Mouse (Mus musculus) heart, postnatal 10 days (tissue): ENCODE measurements around the gene Bptf. TPM values are rescaled to one million over a fixed set of nuclear protein-coding genes. Genes with fewer than 3 reads are reported as not detected.
A peak's percentile ranks its signal among the peaks of the same experiment; 100 is the strongest.
"Not testable (repeated sequence)": the region's sequence is repeated elsewhere in the genome, so short reads cannot be mapped to it uniquely, and the experiment has no call there.

Experiments
- DNase-seq, 2 experiments: peaks; one replicate each; pipeline ENCODE4 v3.0.0; 2021
- intact Hi-C: fragments of 180-260 bp; cut with DNase I; formaldehyde crosslinking; loops from one replicate; pipeline ENCODE4 v1.15.1; 2025
- total RNA-seq, 2 experiments: library from RNA; stranded (reverse); gene quantifications; 2 replicates each; pipeline ENCODE4 v1.2.3; 2021

Bptf gene
- total RNA-seq: 10 to 100 TPM; 35.5 to 40.9 TPM

- intact Hi-C loops: loop anchor here (5.0 kb wide), 1 partner anchor 135 kb away; the partner anchor contains the start of gene Kpna2
- DNase-seq: peak; percentile 92 to 93
Observed at GRCm38 (mm10) chr11:107131749-107132421, at the start of gene Bptf. Gene Bptf (minus strand): TSS chr11:107132127.

- DNase-seq: no peak
- intact Hi-C loops: no loop called here
Observed at GRCm38 (mm10) chr11:107161215-107161614, 29.3 kb upstream of the Bptf start.

DNA sequence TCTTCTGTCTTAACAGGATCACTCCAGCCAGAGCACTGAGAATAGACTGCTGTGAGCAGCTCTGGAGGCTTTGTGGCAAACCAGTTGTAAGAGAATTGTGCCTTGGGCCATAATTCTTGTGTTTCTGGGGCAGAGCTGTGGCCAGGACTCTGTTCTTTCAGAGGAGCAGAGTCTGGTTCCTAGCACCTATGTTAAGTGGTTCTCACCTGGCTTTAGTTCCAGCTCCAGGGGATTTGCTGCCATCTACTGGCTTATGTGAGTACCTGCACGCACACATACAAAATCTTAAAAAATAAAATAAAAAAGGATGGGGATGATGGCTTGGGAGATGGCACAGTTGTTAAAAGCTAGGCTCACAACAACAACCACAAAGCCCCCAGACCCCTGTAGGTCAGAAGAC, 27.1 kb upstream of the Bptf start:
- intact Hi-C loops: loop anchor here (5.0 kb wide), 1 partner anchor 97 kb away; no protein-coding TSS in a partner anchor
- DNase-seq: peak in 1 of 2 experiments; percentile 21

DNA sequence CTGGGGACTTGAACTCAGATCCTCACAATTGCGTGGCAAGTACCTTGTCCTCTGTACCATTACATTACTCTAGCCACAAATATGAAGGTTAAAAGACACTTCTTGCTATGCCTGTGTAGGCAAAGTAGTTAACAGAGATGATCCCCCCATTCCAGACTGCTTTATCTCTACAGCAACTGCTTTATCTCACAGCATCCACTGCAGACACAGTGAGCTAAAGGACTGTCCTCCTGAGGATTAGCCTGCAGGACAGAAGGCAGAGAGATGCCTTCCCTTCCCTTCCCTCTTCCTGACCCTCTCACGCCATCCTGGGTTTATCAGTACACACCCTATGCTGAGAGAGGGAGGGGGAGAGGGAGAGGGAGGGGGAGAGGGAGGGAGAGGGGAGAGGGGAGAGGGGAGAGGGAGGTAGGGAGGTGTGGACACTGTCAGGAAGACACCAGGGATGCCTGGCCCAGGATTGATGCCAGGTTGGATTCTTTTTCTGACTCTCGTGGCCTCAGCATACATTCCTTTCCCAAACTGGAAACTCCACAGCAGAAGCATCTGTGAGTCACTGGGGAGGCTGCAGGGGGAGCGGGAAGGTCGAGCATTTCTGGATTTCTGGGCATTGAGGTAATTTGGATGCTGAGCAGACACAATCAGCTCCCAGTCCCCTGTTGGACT, 25.2 kb upstream of the Bptf start:
- intact Hi-C loops: loop anchor here (5.0 kb wide), 1 partner anchor 95 kb away; no protein-coding TSS in a partner anchor
- peak; percentile 44 to 47 for DNase-seq

DNA sequence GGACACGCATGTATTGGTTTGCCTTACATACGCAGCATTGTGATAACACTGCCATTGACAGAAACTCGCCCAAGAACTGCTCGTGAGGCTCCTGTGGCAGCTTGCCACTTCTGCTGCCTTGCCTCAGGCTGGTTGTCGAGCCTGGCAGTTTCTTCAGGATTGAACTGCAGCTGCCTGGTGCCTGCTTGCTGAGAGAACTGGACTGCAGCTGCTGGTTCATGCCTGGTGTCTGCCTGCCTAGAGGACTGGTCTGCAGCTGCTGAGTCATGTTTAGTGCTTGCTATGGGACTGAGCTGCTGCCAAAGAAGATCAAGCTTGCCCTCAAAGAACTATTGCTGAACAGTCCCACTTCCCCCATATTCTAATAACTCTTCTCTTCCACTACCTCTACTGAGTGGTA, 23.4 kb upstream of the Bptf start:
- DNase-seq: no peak
- intact Hi-C loops: loop anchor here (5.0 kb wide), 1 partner anchor 93 kb away; no protein-coding TSS in a partner anchor

GRCm38 (mm10) chr11:107154431-107154830, 22.5 kb upstream of the Bptf start:
- no peak for DNase-seq
- intact Hi-C loops: no loop called here

DNA sequence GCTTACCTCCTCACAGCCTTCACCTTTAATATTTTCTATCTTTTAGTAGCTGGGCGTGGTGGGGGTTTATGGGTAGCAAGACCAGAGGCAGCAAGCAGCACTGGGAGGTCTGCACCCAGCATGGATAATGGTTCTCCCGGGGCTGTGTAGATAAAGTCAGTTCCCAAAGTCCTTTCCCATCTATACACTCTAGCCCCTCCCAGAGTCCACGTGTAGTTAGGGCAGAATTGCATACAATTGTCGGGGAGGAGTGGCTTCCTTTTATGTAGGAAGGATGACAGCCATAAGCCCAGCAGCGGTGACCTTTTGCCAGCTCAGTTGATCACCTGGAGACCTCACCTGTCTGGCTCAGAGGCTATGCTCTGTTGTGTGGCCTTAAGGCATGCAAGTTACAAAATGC, 21.7 kb upstream of the Bptf start:
- intact Hi-C loops: no loop called here
- DNase-seq: no peak

DNA sequence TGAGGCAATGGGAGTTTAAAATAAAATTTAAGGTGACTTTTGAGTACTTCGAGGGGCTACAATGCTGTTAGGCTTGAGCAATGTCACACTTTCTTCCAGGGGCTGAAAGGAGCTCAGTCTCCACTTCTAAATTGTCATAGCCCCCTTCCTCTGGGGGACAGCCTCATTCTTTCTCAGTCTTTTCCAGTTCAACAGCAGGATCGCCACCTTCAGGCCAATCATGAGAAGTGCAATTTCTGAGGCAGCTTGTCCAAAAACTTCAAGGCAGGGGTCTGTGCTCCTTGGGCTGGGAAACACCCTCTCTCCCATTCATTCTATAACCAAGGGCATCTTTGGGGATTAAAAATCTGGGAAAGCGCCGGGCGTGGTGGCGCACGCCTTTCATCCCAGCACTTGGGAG, 19.9 kb upstream of the Bptf start:
- intact Hi-C loops: no loop called here

GRCm38 (mm10) chr11:107143956-107144355, 12.0 kb upstream of the Bptf start:
- intact Hi-C loops: not testable (repeated sequence)

More for the DNA sequence above, 19.9 kb upstream of the Bptf start:
- peak in 1 of 2 experiments; percentile 31 for DNase-seq

GRCm38 (mm10) chr11:107142382-107142781, 10.5 kb upstream of the Bptf start:
- intact Hi-C loops: no loop called here
- DNase-seq: no peak

More at GRCm38 (mm10) chr11:107143956-107144355, 12.0 kb upstream of the Bptf start:
- DNase-seq: not testable (repeated sequence)

DNA sequence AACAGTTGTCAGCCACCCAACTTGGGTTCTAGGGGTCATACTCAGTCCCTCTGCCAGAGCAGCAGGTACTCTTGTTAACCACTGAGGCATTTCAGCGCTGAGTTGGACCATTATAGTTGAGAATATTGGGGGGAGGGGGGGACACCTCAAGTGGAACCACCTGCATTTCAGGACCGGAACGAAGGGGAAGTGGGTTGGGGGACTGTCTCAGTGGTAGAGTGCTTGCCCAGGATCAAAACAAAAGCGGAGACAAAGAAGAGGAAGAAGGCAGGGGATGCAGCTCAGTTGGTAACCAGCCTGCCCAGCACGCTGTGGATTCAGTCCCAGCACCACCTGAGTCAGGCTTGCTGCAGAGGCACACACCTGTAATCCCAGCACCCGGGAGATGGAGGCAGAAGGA, 8.8 kb upstream of the Bptf start:
- no peak for DNase-seq
- intact Hi-C loops: no loop called here

DNA sequence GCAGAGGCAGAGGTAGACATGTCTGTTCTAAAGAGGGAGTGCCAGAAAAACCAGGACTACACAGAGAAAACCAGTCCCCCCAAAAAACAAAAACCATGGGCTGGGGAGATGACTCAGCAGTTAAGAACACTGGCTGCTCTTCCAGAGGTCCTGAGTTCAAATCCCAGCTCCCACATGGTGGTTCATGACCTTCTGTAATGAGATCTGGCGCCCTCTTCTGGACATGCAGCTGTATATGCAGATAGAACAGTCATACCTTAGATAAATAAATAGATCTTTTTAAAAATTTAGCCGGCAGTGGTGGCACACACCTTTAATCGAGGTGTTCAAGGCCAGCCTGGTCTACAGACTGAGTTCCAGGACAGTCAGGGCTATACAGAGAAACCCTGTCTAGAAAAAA, 6.7 kb upstream of the Bptf start:
- intact Hi-C loops: no loop called here
- DNase-seq: peak in 1 of 2 experiments; percentile 36

GRCm38 (mm10) chr11:107137593-107137992, 5.7 kb upstream of the Bptf start:
- DNase-seq: no peak
- intact Hi-C loops: no loop called here

DNA sequence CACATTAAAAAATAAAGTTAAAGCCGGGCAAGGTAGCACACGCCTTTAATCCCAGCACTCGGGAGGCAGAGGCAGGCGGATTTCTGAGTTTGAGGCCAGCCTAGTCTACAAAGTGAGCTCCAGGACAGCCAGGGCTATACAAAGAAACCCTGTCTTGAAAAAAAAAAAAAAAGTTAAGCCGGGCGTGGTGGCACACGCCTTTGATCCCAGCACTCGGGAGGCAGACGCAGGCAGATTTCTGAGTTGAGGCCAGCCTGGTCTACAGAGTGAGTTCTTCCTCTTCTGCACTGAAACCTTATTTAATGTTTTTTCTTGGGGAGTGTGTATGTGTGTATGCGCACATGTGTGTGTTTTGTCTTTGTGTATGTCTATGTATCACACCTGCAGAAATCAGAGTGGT, 4.5 kb upstream of the Bptf start:
- DNase-seq, intact Hi-C loops: not testable (repeated sequence)

DNA sequence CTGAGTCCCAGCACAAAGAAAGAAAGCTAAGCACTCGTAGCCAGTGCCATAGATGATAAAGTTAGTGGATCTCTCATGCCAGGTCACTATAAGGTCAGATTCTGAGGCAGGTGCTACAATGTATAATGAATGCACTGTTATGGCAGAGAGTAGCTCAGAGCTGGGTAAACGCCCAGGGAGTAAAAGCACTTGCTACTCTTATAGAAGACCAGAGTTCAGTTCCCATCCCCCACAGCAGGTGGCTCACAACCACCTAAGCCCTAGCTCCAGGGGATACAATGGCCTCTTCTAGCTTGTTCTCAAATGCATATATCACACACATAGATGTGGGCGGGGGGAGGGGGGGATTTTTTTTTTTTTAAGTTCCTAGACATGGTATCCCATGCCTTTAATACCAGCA, 3.8 kb upstream of the Bptf start:
- intact Hi-C loops: no loop called here
- no peak for DNase-seq

DNA sequence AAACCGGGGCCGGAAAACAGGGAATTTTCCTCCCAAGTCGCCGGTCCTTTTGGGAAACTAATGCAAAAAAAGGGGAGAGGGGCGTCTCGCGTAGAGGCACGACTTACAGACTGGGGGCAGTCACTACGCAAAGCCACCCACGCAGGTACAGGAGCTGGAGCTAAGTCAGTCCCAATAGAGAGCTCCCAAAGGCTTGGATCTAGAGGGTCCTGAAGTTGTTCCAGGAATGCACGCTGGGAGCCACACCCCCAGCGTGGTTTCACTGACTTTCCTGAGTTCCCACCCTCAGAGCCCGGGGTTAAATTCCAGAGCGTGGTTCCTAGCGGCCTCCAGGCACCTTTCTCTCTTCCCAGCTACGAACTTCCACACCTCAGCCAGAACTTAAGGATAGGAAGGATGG, 499 bp upstream of the Bptf start:
- intact Hi-C loops: loop anchor here (5.0 kb wide), 1 partner anchor 135 kb away; the partner anchor contains the start of gene Kpna2
- DNase-seq: no peak

DNA sequence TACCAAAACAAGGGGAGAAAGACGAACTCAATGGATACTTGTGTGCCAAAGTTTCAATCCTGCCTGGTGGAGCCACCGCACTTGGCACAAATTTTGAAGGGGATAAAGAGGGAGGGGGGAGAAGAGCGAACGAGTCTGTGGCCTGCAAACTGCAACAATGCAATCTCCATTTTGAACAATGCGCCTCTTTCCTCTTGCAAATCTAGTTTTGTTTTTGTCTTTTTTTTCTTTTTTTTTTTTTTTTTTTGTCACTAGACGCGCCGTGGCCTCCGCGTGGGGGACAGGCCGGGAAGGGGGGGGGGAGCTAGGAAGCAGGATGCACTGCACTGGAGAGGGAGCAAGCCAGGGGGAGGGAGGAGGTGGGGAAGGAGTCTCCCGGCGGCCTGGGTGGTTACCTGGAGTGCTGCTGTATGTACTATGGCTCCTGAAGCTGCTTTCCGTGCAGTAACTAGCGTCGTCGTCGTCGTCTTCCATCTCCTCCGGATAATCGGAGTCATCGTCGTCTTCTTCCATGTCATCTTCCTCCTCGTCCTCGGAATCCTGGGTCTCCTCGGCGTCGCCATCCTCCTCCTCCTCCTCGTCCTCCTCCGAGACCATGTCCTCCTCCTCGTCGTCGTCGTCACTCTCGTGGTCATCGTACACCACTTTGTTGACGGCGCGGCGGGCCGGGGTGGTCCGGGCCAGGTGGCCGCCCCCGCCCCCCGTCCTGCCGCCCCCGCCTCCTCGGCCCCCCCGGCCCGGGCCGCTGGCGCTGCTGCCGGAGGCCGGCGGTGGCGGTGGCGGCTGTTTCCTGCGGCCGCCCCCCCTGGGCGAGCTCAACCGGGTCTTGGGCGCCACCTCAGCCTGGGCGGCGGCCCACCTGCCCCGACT, 813 bp downstream of the Bptf start:
- peak; percentile 70 to 75 for DNase-seq
- intact Hi-C loops: loop anchor here (5.0 kb wide), 1 partner anchor 134 kb away; the partner anchor contains the start of gene Kpna2

GRCm38 (mm10) chr11:107130221-107130788, 1.6 kb downstream of the Bptf start:
- intact Hi-C loops: loop anchor here (5.0 kb wide), 1 partner anchor 133 kb away; the partner anchor contains the start of gene Kpna2
- peak in 1 of 2 experiments; percentile 41 for DNase-seq

GRCm38 (mm10) chr11:107129641-107130040, 2.3 kb downstream of the Bptf start:
- no peak for DNase-seq
- intact Hi-C loops: loop anchor here (5.0 kb wide), 1 partner anchor 132 kb away; the partner anchor contains the start of gene Kpna2

GRCm38 (mm10) chr11:107126716-107127115, 5.2 kb downstream of the Bptf start:
- DNase-seq, intact Hi-C loops: not testable (repeated sequence)
